Mouse (Mus musculus) c-Kit-positive CD71-negative TER-119-negative erythroid progenitor cells, embryonic 14.5 days (primary cell): ENCODE measurements at regions not wholly inside any gene's neighbourhood (a gene's known extent, or its start where the extent isn't known, plus 50 kb on each side); places are given as distances from the start of the nearest gene placed in this dataset.

ENCODE experiments used
- DNase-seq: peaks from one replicate; pipeline ENCODE4 v3.0.0-alpha.2; 2013; ENCODE audit warnings: low read depth

- DNase-seq: no peak
Measured at GRCm38 (mm10) chr14:73978694-73979093, 317.7 kb downstream of the Gm21750 start.

- DNase-seq: no peak
Measured at GRCm38 (mm10) chr14:73996229-73996628, 335.2 kb downstream of the Gm21750 start.

- DNase-seq: no peak
Measured at GRCm38 (mm10) chr14:73997796-73998195, 336.8 kb downstream of the Gm21750 start.

GRCm38 (mm10) chr14:73999409-73999909, 338.4 kb downstream of the Gm21750 start:
- DNase-seq: no peak

- DNase-seq: no peak
Measured at GRCm38 (mm10) chr14:74006911-74007310, 345.9 kb downstream of the Gm21750 start.

- no peak for DNase-seq
Measured at GRCm38 (mm10) chr14:74011555-74011954, 350.5 kb downstream of the Gm21750 start.

GRCm38 (mm10) chr14:74019421-74019820, 358.4 kb downstream of the Gm21750 start:
- DNase-seq: no peak

- DNase-seq: no peak
Measured at GRCm38 (mm10) chr14:74047009-74047694, 386.1 kb downstream of the Gm21750 start.

- DNase-seq: no peak
Measured at GRCm38 (mm10) chr14:74047695-74048280, 386.8 kb downstream of the Gm21750 start.

GRCm38 (mm10) chr14:74048386-74048785, 387.4 kb downstream of the Gm21750 start:
- DNase-seq: no peak

GRCm38 (mm10) chr14:74066051-74066450, 405.0 kb downstream of the Gm21750 start:
- no peak for DNase-seq

- no peak for DNase-seq
Measured at GRCm38 (mm10) chr14:74093016-74093415, 432.0 kb downstream of the Gm21750 start.

GRCm38 (mm10) chr14:74099696-74100095, 438.7 kb downstream of the Gm21750 start:
- DNase-seq: no peak

- DNase-seq: no peak
Measured at GRCm38 (mm10) chr14:74112603-74113002, 451.6 kb downstream of the Gm21750 start.

- no peak for DNase-seq
Measured at GRCm38 (mm10) chr14:74113116-74113515, 452.1 kb downstream of the Gm21750 start.

GRCm38 (mm10) chr14:74113556-74113955, 452.5 kb downstream of the Gm21750 start:
- no peak for DNase-seq

GRCm38 (mm10) chr14:74117686-74118085, 456.7 kb downstream of the Gm21750 start:
- no peak for DNase-seq

GRCm38 (mm10) chr14:74145202-74145700, 484.2 kb downstream of the Gm21750 start:
- DNase-seq: no peak

GRCm38 (mm10) chr14:74166221-74166620, 474.4 kb upstream of the Htr2a start:
- no peak for DNase-seq

GRCm38 (mm10) chr14:74169131-74169875, 471.3 kb upstream of the Htr2a start:
- no peak for DNase-seq

- DNase-seq: no peak
Measured at GRCm38 (mm10) chr14:74180066-74180465, 460.6 kb upstream of the Htr2a start.

- DNase-seq: no peak
Measured at GRCm38 (mm10) chr14:74182996-74183395, 457.6 kb upstream of the Htr2a start.

- DNase-seq: no peak
Measured at GRCm38 (mm10) chr14:74201710-74202109, 438.9 kb upstream of the Htr2a start.
